Mouse (Mus musculus) testis, adult 2 months (tissue): Measurements from ENCODE around the gene Cfap97d1.

Experiments
- CTCF ChIP-seq: fragments of 200-500 bp; IDR thresholded peaks from 2 replicates; pipeline ENCODE4 v1.5.1; 2012; ENCODE audit warnings: low read depth, mild to moderate bottlenecking, inconsistent platforms, low read length, moderate library complexity; ENCODE audit not compliant: control insufficient read depth, insufficient read depth, insufficient replicate concordance
- POLR2A ChIP-seq: fragments of 200-500 bp; IDR thresholded peaks from 2 replicates; pipeline ENCODE4 v1.6.1; 2012; ENCODE audit warnings: low read depth, mild to moderate bottlenecking, inconsistent platforms, low read length, moderate library complexity; ENCODE audit not compliant: control insufficient read depth

- TF ChIP-seq CTCF (no peak), POLR2A (no peak)
Observed at GRCm38 (mm10) chr11:101952541-101953341, 31.3 kb upstream of the Cfap97d1 start.
